Mouse (Mus musculus) liver, postnatal 0 days (tissue): Measurements from ENCODE around the gene Rbm19. TPM values are rescaled to one million over a fixed set of nuclear protein-coding genes. Genes with fewer than 3 reads are reported as not detected.

ENCODE experiments used
- ATAC-seq: fragments of 200-750 bp; cut with Nextera tagmentation; 2 replicates; pipeline ENCODE4 v1.8.0; 2017; ENCODE audit warnings: mild to moderate bottlenecking, moderate library complexity
- DNase-seq: peaks from one replicate; pipeline ENCODE4 v3.0.0-alpha.2; 2016
- H3K27ac ChIP-seq: fragments of 300-500 bp; sonication (generic); 2 replicates; pipeline ENCODE4 v1.5.1; 2014; ENCODE audit warnings: antibody characterized with exemption, moderate library complexity, mild to moderate bottlenecking, low read depth
- H3K27me3 ChIP-seq: fragments of 300-500 bp; sonication (generic); 2 replicates; pipeline ENCODE4 v1.6.1; 2014; ENCODE audit warnings: low read length, control low read depth, mixed read lengths; ENCODE audit not compliant: insufficient read depth
- H3K36me3 ChIP-seq: fragments of 300-500 bp; sonication (generic); replicated peaks from 2 replicates; pipeline ENCODE4 v1.6.1; 2014; ENCODE audit warnings: mild to moderate bottlenecking, control low read depth, low read length, moderate library complexity, mixed read lengths; ENCODE audit not compliant: insufficient read depth
- H3K4me1 ChIP-seq: fragments of 300-500 bp; sonication (generic); 2 replicates; pipeline ENCODE4 v1.6.1; 2014; ENCODE audit warnings: antibody characterized with exemption, mild to moderate bottlenecking, control low read depth; ENCODE audit not compliant: insufficient read depth
- H3K4me2 ChIP-seq: fragments of 300-500 bp; sonication (generic); 2 replicates; pipeline ENCODE4 v1.6.1; 2014; ENCODE audit warnings: low read depth, mild to moderate bottlenecking, low read length, moderate library complexity, mixed read lengths
- H3K4me3 ChIP-seq: fragments of 300-500 bp; sonication (generic); 2 replicates; pipeline ENCODE4 v1.5.1; 2014; ENCODE audit warnings: low read depth, low read length
- H3K9ac ChIP-seq: fragments of 300-500 bp; sonication (generic); replicated peaks from 2 replicates; pipeline ENCODE4 v1.6.1; 2014; ENCODE audit warnings: mild to moderate bottlenecking, moderate library complexity
- H3K9me3 ChIP-seq: fragments of 300-500 bp; sonication (generic); 2 replicates; pipeline ENCODE4 v1.6.1; 2016; ENCODE audit warnings: mild to moderate bottlenecking, control low read depth, low read length, mixed read lengths
- CTCF ChIP-seq: sonication (generic); IDR thresholded peaks from 2 replicates; pipeline ENCODE4 v1.5.1; 2016; ENCODE audit warnings: antibody characterized with exemption, low read depth
- EP300 ChIP-seq: IDR thresholded peaks from 2 replicates; pipeline ENCODE4 v1.6.1; 2016; ENCODE audit warnings: antibody characterized with exemption, low read depth, mild to moderate bottlenecking
- WGBS: fragments of 180-500 bp; shearing (Covaris S2); extraction: QIAGEN DNeasy Blood & Tissue Kit; methylation state at CpG from one replicate; pipeline ENCODE4 v1.1.7; 2014; ENCODE audit not compliant: insufficient replicate concordance; 5-methylcytosine and 5-hydroxymethylcytosine counted together
- polyA plus RNA-seq: library from polyadenylated mRNA; unstranded; fragments of >200 nt; fragmentation: Nextera tagmentation; extraction: Ambion mirVana; gene quantifications from 2 replicates; pipeline ENCODE4 v1.2.1, GENCODE M21; 2015

Gene Rbm19
- polyA plus RNA-seq, 1 experiment from 2014 or later, result 6.9 TPM

- H3K36me3 ChIP-seq, result no peaks in the 10 kb centered on the region
- H3K9me3 ChIP-seq, result no peaks in the 10 kb centered on the region
- TF ChIP-seq EP300 (no peak), CTCF (no peak)
- no peak overlapping the region for H3K4me3 ChIP-seq
- DNase-seq, result no peak
- no peaks in the 10 kb centered on the region for H3K27me3 ChIP-seq
- 69% methylated on average over 14 of the region's 14 CpGs for WGBS
- no peak for ATAC-seq
- H3K9ac ChIP-seq, result no peak overlapping the region
- no peak overlapping the region for H3K4me2 ChIP-seq
- no peak overlapping the region for H3K27ac ChIP-seq
- H3K4me1 ChIP-seq, result no peaks in the 10 kb centered on the region; the same call in 1 of the 2 replicates
These were observed 109.1 kb downstream of the Rbm19 start for GRCm38 (mm10) chr5:120225383-120225782.

GRCm38 (mm10) chr5:120228613-120229409 lies 112.5 kb downstream of the Rbm19 start:
- ATAC-seq, result peak; percentile 80
- H3K4me2 ChIP-seq, result peak overlapping the region; percentile 52

GRCm38 (mm10) chr5:120231435-120232147 lies 115.3 kb downstream of the Rbm19 start:
- DNase-seq (no peak), ATAC-seq (no peak)
- H3K4me3 ChIP-seq, result no peak overlapping the region
- H3K36me3 ChIP-seq, result no peaks in the 10 kb centered on the region
- no peak overlapping the region for H3K9ac ChIP-seq
- no peak overlapping the region for H3K4me2 ChIP-seq
- no peak overlapping the region for H3K27ac ChIP-seq
- WGBS, result 15% methylated on average over 24 of the region's 25 CpGs
- H3K4me1 ChIP-seq, result no peaks in the 10 kb centered on the region; the same call in 1 of the 2 replicates
- H3K9me3 ChIP-seq, result no peaks in the 10 kb centered on the region
- 0 out of 2 replicates have a peak, but pooled peaks cover 7% of the 10 kb centered on the region for H3K27me3 ChIP-seq
- TF ChIP-seq CTCF (no peak), EP300 (no peak)

More at GRCm38 (mm10) chr5:120228613-120229409, 112.5 kb downstream of the Rbm19 start:
- TF ChIP-seq EP300 (no peak), CTCF (no peak)
- DNase-seq, result peak; percentile 63
- H3K27ac ChIP-seq, result no peak overlapping the region
- H3K4me1 ChIP-seq, result no peaks in the 10 kb centered on the region; the same call in 1 of the 2 replicates
- no peak overlapping the region for H3K4me3 ChIP-seq
- H3K36me3 ChIP-seq, result no peaks in the 10 kb centered on the region
- no peaks in the 10 kb centered on the region for H3K9me3 ChIP-seq
- WGBS, result 51% methylated on average over 20 of the region's 20 CpGs
- no peak overlapping the region for H3K9ac ChIP-seq
- 0 out of 2 replicates have a peak, but pooled peaks cover 7% of the 10 kb centered on the region for H3K27me3 ChIP-seq

GRCm38 (mm10) chr5:120235147-120235546 lies 118.9 kb downstream of the Rbm19 start:
- H3K4me3 ChIP-seq, result no peak overlapping the region
- no peak overlapping the region for H3K4me2 ChIP-seq
- no peak overlapping the region for H3K9ac ChIP-seq
- no peak overlapping the region for H3K27ac ChIP-seq
- DNase-seq (no peak), ATAC-seq (no peak)
- no peaks in the 10 kb centered on the region for H3K4me1 ChIP-seq
- H3K36me3 ChIP-seq, result no peaks in the 10 kb centered on the region
- TF ChIP-seq CTCF (no peak), EP300 (no peak)
- WGBS, result 46% methylated on average over 5 of the region's 5 CpGs
- no peaks in the 10 kb centered on the region for H3K9me3 ChIP-seq
- H3K27me3 ChIP-seq, result 0 out of 2 replicates have a peak, but pooled peaks cover 7% of the 10 kb centered on the region

- 72% methylated on average over 11 of the region's 11 CpGs for WGBS
- no peak overlapping the region for H3K27ac ChIP-seq
These were observed 119.3 kb downstream of the Rbm19 start for GRCm38 (mm10) chr5:120235571-120235970.

GRCm38 (mm10) chr5:120240071-120240470 lies 123.8 kb downstream of the Rbm19 start:
- Histone ChIP-seq H3K4me2 (no peak overlapping the region), H3K27me3 (no peaks in the 10 kb centered on the region), H3K36me3 (no peaks in the 10 kb centered on the region), H3K4me1 (no peaks in the 10 kb centered on the region), H3K4me3 (no peak overlapping the region), H3K9me3 (no peaks in the 10 kb centered on the region), H3K9ac (no peak overlapping the region), H3K27ac (no peak overlapping the region)
- TF ChIP-seq EP300, result no peak
- no peak for TF ChIP-seq CTCF
- DNase-seq (no peak), ATAC-seq (no peak)
- 73% methylated on average over 7 of the region's 7 CpGs for WGBS

More at GRCm38 (mm10) chr5:120235571-120235970, 119.3 kb downstream of the Rbm19 start:
- Histone ChIP-seq H3K4me3 (no peak overlapping the region), H3K4me2 (no peak overlapping the region), H3K36me3 (no peaks in the 10 kb centered on the region), H3K9me3 (no peaks in the 10 kb centered on the region), H3K9ac (no peak overlapping the region), H3K4me1 (no peaks in the 10 kb centered on the region), H3K27me3 (0 out of 2 replicates have a peak, but pooled peaks cover 7% of the 10 kb centered on the region)
- ATAC-seq, result no peak
- no peak for DNase-seq
- TF ChIP-seq CTCF (no peak), EP300 (no peak)
